Mouse (Mus musculus): ENCODE data around the gene Olfr91.
"Not testable (repeated sequence)": the region's sequence is repeated elsewhere in the genome, so short reads cannot be mapped to it uniquely, and the experiment has no call there.

Olfr91 gene

GRCm38 (mm10) chr17:37098178-37098577 is at the start of gene Olfr91:
Olfr91 (minus strand) TSS chr17:37098278.
- DNase-seq (ENCODE audit: low spot score in 2 of 2): no peak

- not testable (repeated sequence) for DNase-seq (ENCODE audit: low spot score in 2 of 2)
Measured at GRCm38 (mm10) chr17:37131366-37131765, 33.3 kb upstream of the Olfr91 start.

- DNase-seq (ENCODE audit: low spot score in 2 of 2): no peak
Measured at GRCm38 (mm10) chr17:37119988-37120387, 21.9 kb upstream of the Olfr91 start, which contains the start of gene Olfr92. Olfr92 (minus strand) TSS chr17:37120088.

GRCm38 (mm10) chr17:37093289-37093688 is 4.8 kb downstream of the Olfr91 start:
- DNase-seq (ENCODE audit: low spot score in 2 of 2): no peak

- DNase-seq (ENCODE audit: low spot score in 2 of 2): no peak
Measured at GRCm38 (mm10) chr17:37092198-37092597, 5.9 kb downstream of the Olfr91 start.

- DNase-seq (ENCODE audit: low spot score in 2 of 2): no peak
Measured at GRCm38 (mm10) chr17:37088399-37088798, 9.7 kb downstream of the Olfr91 start, which contains the start of gene Olfr90. Olfr90 (minus strand) TSS chr17:37088499.

GRCm38 (mm10) chr17:37085545-37085944 is 12.5 kb downstream of the Olfr91 start:
- DNase-seq (ENCODE audit: low spot score in 2 of 2): no peak

- no peak for DNase-seq (ENCODE audit: low spot score in 2 of 2)
Measured at GRCm38 (mm10) chr17:37084632-37085031, 13.4 kb downstream of the Olfr91 start.

- DNase-seq (ENCODE audit: low spot score in 2 of 2): peak; percentile 10 to 30
Measured at GRCm38 (mm10) chr17:37083327-37083726, 14.8 kb downstream of the Olfr91 start.

- no peak for DNase-seq (ENCODE audit: low spot score in 2 of 2)
Measured at GRCm38 (mm10) chr17:37081659-37082058, 16.4 kb downstream of the Olfr91 start.

- peak; percentile 12 to 16 for DNase-seq (ENCODE audit: low spot score in 2 of 2)
Measured at GRCm38 (mm10) chr17:37080119-37080518, 18.0 kb downstream of the Olfr91 start.

- no peak for DNase-seq (ENCODE audit: low spot score in 2 of 2)
Measured at GRCm38 (mm10) chr17:37078990-37079389, 19.1 kb downstream of the Olfr91 start.

GRCm38 (mm10) chr17:37078193-37078592 is 19.9 kb downstream of the Olfr91 start:
- no peak for DNase-seq (ENCODE audit: low spot score in 2 of 2)

- no peak for DNase-seq (ENCODE audit: low spot score in 2 of 2)
Measured at GRCm38 (mm10) chr17:37075766-37076165, 22.3 kb downstream of the Olfr91 start.

GRCm38 (mm10) chr17:37075181-37075580 is 22.9 kb downstream of the Olfr91 start:
- DNase-seq (ENCODE audit: low spot score in 2 of 2): no peak

GRCm38 (mm10) chr17:37072730-37073276 is 25.3 kb downstream of the Olfr91 start:
- DNase-seq (ENCODE audit: low spot score in 2 of 2): no peak

- DNase-seq (ENCODE audit: low spot score in 2 of 2): no peak
Measured at GRCm38 (mm10) chr17:37072080-37072729, 25.9 kb downstream of the Olfr91 start.

- DNase-seq (ENCODE audit: low spot score in 2 of 2): no peak
Measured at GRCm38 (mm10) chr17:37070121-37070520, 28.0 kb downstream of the Olfr91 start.

- DNase-seq (ENCODE audit: low spot score in 2 of 2): no peak
Measured at GRCm38 (mm10) chr17:37067861-37068260, 30.2 kb downstream of the Olfr91 start.

GRCm38 (mm10) chr17:37065993-37066392 is 32.1 kb downstream of the Olfr91 start:
- no peak for DNase-seq (ENCODE audit: low spot score in 2 of 2)

GRCm38 (mm10) chr17:37063686-37064495 is 34.2 kb downstream of the Olfr91 start:
- DNase-seq (ENCODE audit: low spot score in 2 of 2): no peak

- DNase-seq (ENCODE audit: low spot score in 2 of 2): no peak
Measured at GRCm38 (mm10) chr17:37063063-37063462, 35.0 kb downstream of the Olfr91 start.

Data from heart, adult 9 months (tissue).